Mouse (Mus musculus) midbrain, postnatal 0 days (tissue): ENCODE results near the gene Atf6. TPM values are rescaled to one million over a fixed set of nuclear protein-coding genes. Genes with fewer than 3 reads are reported as not detected.

Experiments used
- ATAC-seq: fragments of 200-750 bp; cut with Nextera tagmentation; 2 replicates; pipeline ENCODE4 v1.8.0; 2017; ENCODE audit warnings: moderate number of reproducible peaks, mild to moderate bottlenecking, moderate TSS enrichment, moderate library complexity; ENCODE audit not compliant: low FRiP score
- DNase-seq: peaks from one replicate; pipeline ENCODE4 v3.0.0-alpha.2; 2015; ENCODE audit warnings: low spot score
- H3K27ac ChIP-seq: fragments of 300-500 bp; sonication (generic); 2 replicates; pipeline ENCODE4 v1.5.1; 2014; ENCODE audit warnings: low read depth, mild to moderate bottlenecking, low read length, mixed read lengths
- H3K27me3 ChIP-seq: fragments of 300-500 bp; sonication (generic); 2 replicates; pipeline ENCODE4 v1.6.1; 2014; ENCODE audit warnings: low read length, control low read depth, mixed read lengths; ENCODE audit not compliant: insufficient read depth
- H3K36me3 ChIP-seq: fragments of 300-500 bp; sonication (generic); 2 replicates; pipeline ENCODE4 v1.6.1; 2014; ENCODE audit warnings: low read length, control low read depth, mixed read lengths; ENCODE audit not compliant: insufficient read depth
- H3K4me1 ChIP-seq: fragments of 300-500 bp; sonication (generic); 2 replicates; pipeline ENCODE4 v1.6.1; 2014; ENCODE audit warnings: mild to moderate bottlenecking, control low read depth, antibody characterized with exemption, low read length, mixed read lengths; ENCODE audit not compliant: insufficient read depth
- H3K4me2 ChIP-seq: fragments of 300-500 bp; sonication (generic); 2 replicates; pipeline ENCODE4 v1.6.1; 2014; ENCODE audit warnings: low read depth, mild to moderate bottlenecking, low read length, mixed read lengths; ENCODE audit not compliant: poor library complexity, severe bottlenecking
- H3K4me3 ChIP-seq: fragments of 300-500 bp; sonication (generic); 2 replicates; pipeline ENCODE4 v1.5.1; 2014; ENCODE audit warnings: low read depth, mild to moderate bottlenecking, low read length, moderate library complexity
- H3K9ac ChIP-seq: fragments of 300-500 bp; sonication (generic); replicated peaks from 2 replicates; pipeline ENCODE4 v1.6.1; 2014; ENCODE audit warnings: mild to moderate bottlenecking, low read length, moderate library complexity, mixed read lengths; ENCODE audit not compliant: poor library complexity, severe bottlenecking
- H3K9me3 ChIP-seq: fragments of 300-500 bp; sonication (generic); 2 replicates; pipeline ENCODE4 v1.6.1; 2016; ENCODE audit warnings: low read length, control low read depth
- CTCF ChIP-seq: IDR thresholded peaks from 2 replicates; pipeline ENCODE4 v1.5.1; 2016; ENCODE audit warnings: antibody characterized with exemption, mild to moderate bottlenecking
- WGBS: fragments of 180-500 bp; shearing (Covaris S2); extraction: QIAGEN DNeasy Blood & Tissue Kit; methylation state at CpG from one replicate; pipeline ENCODE4 v1.1.7; 2014; 5-methylcytosine and 5-hydroxymethylcytosine counted together
- polyA plus RNA-seq: library from polyadenylated mRNA; unstranded; fragments of >200 nt; fragmentation: Nextera tagmentation; extraction: Ambion mirVana; gene quantifications from 2 replicates; pipeline ENCODE4 v1.2.1, GENCODE M21; 2015
- total RNA-seq: library from RNA; depleted of rRNA; stranded (reverse); fragments of >200 nt; gene quantifications from 2 replicates; pipeline ENCODE4 v1.2.3, GENCODE M21; 2014

Gene Atf6
- total and polyA plus RNA-seq, 2 experiments from 2014 or later: 5.4 to 17.4 TPM

GRCm38 (mm10) chr1:170857369-170857768 lies 10.2 kb downstream of the Atf6 start:
- Histone ChIP-seq H3K9ac (no peak overlapping the region), H3K4me1 (no peaks in the 10 kb centered on the region), H3K27ac (no peak overlapping the region), H3K4me2 (no peak overlapping the region), H3K9me3 (no peaks in the 10 kb centered on the region), H3K27me3 (no peaks in the 10 kb centered on the region), H3K36me3 (0 out of 2 replicates have a peak, but pooled peaks cover 4% of the 10 kb centered on the region), H3K4me3 (no peak overlapping the region)
- 93% methylated on average over 2 of the region's 2 CpGs for WGBS
- ATAC-seq (no peak), DNase-seq (no peak)
- TF ChIP-seq CTCF: no peak

GRCm38 (mm10) chr1:170855056-170855760 lies 12.4 kb downstream of the Atf6 start:
- no peaks in the 10 kb centered on the region for H3K4me1 ChIP-seq
- H3K4me2 ChIP-seq: no peak overlapping the region
- no peaks in the 10 kb centered on the region for H3K27me3 ChIP-seq
- 90% methylated on average over 13 of the region's 13 CpGs for WGBS
- H3K9ac ChIP-seq: no peak overlapping the region
- H3K4me3 ChIP-seq: no peak overlapping the region
- DNase-seq (no peak), ATAC-seq (no peak)
- 0 out of 2 replicates have a peak, but pooled peaks cover 4% of the 10 kb centered on the region for H3K36me3 ChIP-seq
- H3K9me3 ChIP-seq: no peaks in the 10 kb centered on the region
- no peak for TF ChIP-seq CTCF
- no peak overlapping the region for H3K27ac ChIP-seq

DNA sequence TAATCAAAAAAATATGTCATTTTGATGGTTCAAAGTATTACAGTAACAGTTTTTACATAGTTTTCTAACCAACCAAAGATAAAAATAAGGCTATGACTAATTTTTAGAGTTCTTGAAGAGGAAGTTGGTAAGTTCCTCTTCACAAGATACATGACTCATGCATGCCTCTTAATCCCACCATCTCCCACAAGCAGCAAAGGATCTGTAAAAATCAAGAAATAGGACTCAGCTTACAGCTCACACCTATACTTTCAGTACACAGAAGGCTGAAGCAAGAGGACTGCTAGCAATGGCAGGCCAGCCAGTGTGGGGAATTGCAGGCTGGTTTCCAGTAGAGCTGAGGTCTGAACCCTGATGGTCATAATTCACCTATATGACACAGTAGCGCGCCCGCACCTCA lies 14.0 kb downstream of the Atf6 start:
- Histone ChIP-seq H3K27me3 (no peaks in the 10 kb centered on the region), H3K36me3 (0 out of 2 replicates have a peak, but pooled peaks cover 11% of the 10 kb centered on the region), H3K9ac (no peak overlapping the region), H3K4me2 (no peak overlapping the region), H3K4me1 (no peaks in the 10 kb centered on the region), H3K9me3 (no peaks in the 10 kb centered on the region), H3K27ac (no peak overlapping the region), H3K4me3 (no peak overlapping the region)
- 100% methylated on average over 3 of the region's 3 CpGs for WGBS
- TF ChIP-seq CTCF: no peak
- ATAC-seq (no peak), DNase-seq (no peak)

DNA sequence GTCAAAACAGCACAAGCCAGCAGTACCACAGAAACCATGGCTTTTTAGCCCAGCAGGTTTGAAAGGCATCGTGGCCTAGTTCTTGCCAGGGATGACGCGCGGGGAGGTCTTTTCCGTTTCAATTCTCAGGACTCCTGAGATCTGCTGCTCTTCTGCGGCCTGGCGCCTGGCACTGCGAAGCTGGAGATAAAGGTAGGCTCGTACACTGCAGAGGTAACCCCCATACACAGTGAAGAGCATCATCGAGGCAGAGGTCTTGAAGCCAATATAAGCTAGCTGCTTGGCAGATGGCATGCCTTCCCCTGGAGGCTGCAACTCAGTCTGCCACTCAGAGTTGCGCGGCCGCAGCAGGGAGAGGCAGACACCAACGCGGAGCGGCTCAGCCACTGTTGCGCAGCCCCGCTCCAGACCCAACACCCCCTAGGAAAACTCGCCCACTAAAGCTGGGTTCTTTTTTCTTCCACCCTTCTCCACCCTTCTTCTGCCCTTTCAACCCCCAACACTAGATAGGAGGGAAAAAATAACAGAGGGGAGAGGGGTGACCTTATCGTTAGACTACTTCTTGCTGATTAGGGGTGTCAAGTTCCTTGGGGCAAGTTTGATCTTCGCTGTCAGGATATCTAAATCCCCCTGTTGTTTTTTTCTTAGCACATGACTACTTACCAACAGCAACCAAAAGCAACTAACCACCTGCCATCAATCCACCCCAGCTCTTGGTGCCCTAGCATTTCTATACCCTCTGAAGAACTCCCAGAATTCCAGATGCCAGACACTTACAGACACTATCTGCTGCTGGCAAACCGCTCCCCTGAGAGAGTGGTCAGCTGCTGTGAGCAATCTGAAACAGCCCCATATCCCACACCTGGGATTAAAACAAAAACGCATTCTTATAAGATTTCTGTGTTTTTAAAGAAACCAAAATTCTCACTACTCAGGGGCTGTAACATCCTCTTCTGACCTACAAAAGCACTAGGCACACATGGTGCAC lies 16.6 kb downstream of the Atf6 start:
- Histone ChIP-seq H3K4me1 (no peaks in the 10 kb centered on the region), H3K9ac (no peak overlapping the region)
- 93% methylated on average over 23 of the region's 23 CpGs for WGBS

DNA sequence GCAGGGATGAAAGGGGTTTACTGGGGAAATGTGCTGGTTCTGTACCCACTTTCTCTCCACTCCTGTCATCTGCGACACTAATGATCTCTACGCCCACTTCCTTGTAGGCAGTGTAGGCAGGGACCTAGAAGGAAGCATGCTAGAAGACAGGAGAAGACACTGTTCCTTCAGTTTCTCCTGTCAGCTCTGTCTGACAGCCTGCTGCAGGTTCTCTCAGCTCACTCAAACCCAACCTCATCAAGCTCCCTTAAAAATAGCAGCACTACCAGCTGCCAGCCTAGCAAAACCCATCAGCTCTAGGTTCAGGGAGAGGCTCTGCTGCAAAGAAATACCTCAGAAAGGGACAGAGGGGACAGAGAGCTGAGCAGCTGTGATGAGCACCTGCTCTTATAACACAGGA lies 17.6 kb downstream of the Atf6 start:
- Histone ChIP-seq H3K4me2 (no peak overlapping the region), H3K4me1 (no peaks in the 10 kb centered on the region), H3K9ac (no peak overlapping the region), H3K27ac (no peak overlapping the region), H3K4me3 (no peak overlapping the region), H3K9me3 (no peaks in the 10 kb centered on the region), H3K36me3 (peaks cover 19% of the 10 kb centered on the region; the same call in 1 of the 2 replicates), H3K27me3 (no peaks in the 10 kb centered on the region)
- DNase-seq: no peak
- WGBS: 89% methylated on average over 2 of the region's 2 CpGs
- TF ChIP-seq CTCF: no peak
- ATAC-seq: no peak

More for the DNA sequence above, 16.6 kb downstream of the Atf6 start:
- Histone ChIP-seq H3K36me3 (peaks cover 19% of the 10 kb centered on the region; the same call in 1 of the 2 replicates), H3K4me3 (no peak overlapping the region), H3K9me3 (no peaks in the 10 kb centered on the region), H3K4me2 (no peak overlapping the region), H3K27ac (no peak overlapping the region), H3K27me3 (no peaks in the 10 kb centered on the region)
- ATAC-seq (no peak), DNase-seq (no peak)
- TF ChIP-seq CTCF: no peak
